Mouse (Mus musculus) forebrain, postnatal 0 days (tissue): ENCODE measurements around the gene Ctnnd2. TPM values are rescaled to one million over a fixed set of nuclear protein-coding genes. Genes with fewer than 3 reads are reported as not detected.

ENCODE experiments used
- ATAC-seq: fragments of 200-750 bp; cut with Nextera tagmentation; 2 replicates; pipeline ENCODE4 v1.8.0; 2017; ENCODE audit warnings: mild to moderate bottlenecking, moderate library complexity
- DNase-seq: peaks from one replicate; pipeline ENCODE4 v3.0.0-alpha.2; 2015
- H3K27ac ChIP-seq: fragments of 300-500 bp; sonication (generic); 2 replicates; pipeline ENCODE4 v1.5.1; 2014; ENCODE audit warnings: low read depth, mild to moderate bottlenecking, antibody characterized with exemption, low read length, moderate library complexity, mixed read lengths
- H3K27me3 ChIP-seq: fragments of 300-500 bp; sonication (generic); 2 replicates; pipeline ENCODE4 v1.6.1; 2014; ENCODE audit warnings: mild to moderate bottlenecking, low read length, mixed read lengths; ENCODE audit not compliant: insufficient read depth
- H3K36me3 ChIP-seq: fragments of 300-500 bp; sonication (generic); 2 replicates; pipeline ENCODE4 v1.6.1; 2014; ENCODE audit warnings: mild to moderate bottlenecking, moderate library complexity; ENCODE audit not compliant: insufficient read depth
- H3K4me1 ChIP-seq: fragments of 300-500 bp; sonication (generic); 2 replicates; pipeline ENCODE4 v1.6.1; 2014; ENCODE audit warnings: antibody characterized with exemption; ENCODE audit not compliant: insufficient read depth
- H3K4me2 ChIP-seq: fragments of 300-500 bp; sonication (generic); 2 replicates; pipeline ENCODE4 v1.6.1; 2014; ENCODE audit warnings: low read depth, mild to moderate bottlenecking, moderate library complexity
- H3K4me3 ChIP-seq: fragments of 300-500 bp; sonication (generic); 2 replicates; pipeline ENCODE4 v1.5.1; 2014; ENCODE audit warnings: low read depth, low read length, mixed read lengths
- H3K9ac ChIP-seq: fragments of 300-500 bp; sonication (generic); 2 replicates; pipeline ENCODE4 v1.6.1; 2014; ENCODE audit warnings: mild to moderate bottlenecking
- H3K9me3 ChIP-seq: fragments of 300-500 bp; sonication (generic); 2 replicates; pipeline ENCODE4 v1.6.1; 2016; ENCODE audit warnings: low read length
- CTCF ChIP-seq: sonication (generic); IDR thresholded peaks from 2 replicates; pipeline ENCODE4 v1.5.1; 2016; ENCODE audit warnings: antibody characterized with exemption, control low read depth, low read depth
- WGBS: fragments of 180-500 bp; shearing (Covaris S2); extraction: QIAGEN DNeasy Blood & Tissue Kit; methylation state at CpG from one replicate; pipeline ENCODE4 v1.1.7; 2014; 5-methylcytosine and 5-hydroxymethylcytosine counted together
- polyA plus RNA-seq: library from polyadenylated mRNA; unstranded; fragments of >200 nt; fragmentation: Nextera tagmentation; extraction: Ambion mirVana; gene quantifications from 2 replicates; pipeline ENCODE4 v1.2.1, GENCODE M21; 2015
- total RNA-seq: library from RNA; depleted of rRNA; stranded (reverse); fragments of >200 nt; gene quantifications from 2 replicates; pipeline ENCODE4 v1.2.3, GENCODE M21; 2014

Ctnnd2 gene
- total and polyA plus RNA-seq, 2 experiments from 2014 or later, result 73.6 to 130 TPM

- H3K36me3 ChIP-seq, result peaks cover 8% of the 10 kb centered on the region; the same call in 1 of the 2 replicates
- H3K9me3 ChIP-seq, result no peaks in the 10 kb centered on the region
- 0 out of 2 replicates have a peak overlapping the region, but pooled peaks have one; percentile 35 for H3K27ac ChIP-seq
- no peak for DNase-seq
- no peak overlapping the region for H3K4me2 ChIP-seq
- 0 out of 2 replicates have a peak, but pooled peaks cover 7% of the 10 kb centered on the region for H3K4me1 ChIP-seq
- WGBS, result 55% methylated on average over 12 of the region's 12 CpGs
- H3K27me3 ChIP-seq, result no peaks in the 10 kb centered on the region
- TF ChIP-seq CTCF, result no peak
- H3K9ac ChIP-seq, result no peak overlapping the region
- H3K4me3 ChIP-seq, result no peak overlapping the region
- ATAC-seq, result no peak
These were observed 712.4 kb downstream of the Ctnnd2 start for GRCm38 (mm10) chr15:30884692-30885334.

GRCm38 (mm10) chr15:30885410-30885809 is 713.0 kb downstream of the Ctnnd2 start:
- 0 out of 2 replicates have a peak, but pooled peaks cover 7% of the 10 kb centered on the region for H3K4me1 ChIP-seq
- no peaks in the 10 kb centered on the region for H3K27me3 ChIP-seq
- WGBS, result 39% methylated on average over 6 of the region's 6 CpGs
- TF ChIP-seq CTCF, result no peak
- ATAC-seq (no peak), DNase-seq (peak; percentile 17)
- no peak overlapping the region for H3K4me2 ChIP-seq
- H3K9me3 ChIP-seq, result no peaks in the 10 kb centered on the region
- peaks cover 8% of the 10 kb centered on the region; the same call in 1 of the 2 replicates for H3K36me3 ChIP-seq
- no peak overlapping the region for H3K27ac ChIP-seq
- H3K4me3 ChIP-seq, result no peak overlapping the region
- H3K9ac ChIP-seq, result no peak overlapping the region

GRCm38 (mm10) chr15:30887559-30887958 is 715.2 kb downstream of the Ctnnd2 start:
- Histone ChIP-seq H3K27me3 (no peaks in the 10 kb centered on the region), H3K27ac (no peak overlapping the region), H3K36me3 (peaks cover 8% of the 10 kb centered on the region; the same call in 1 of the 2 replicates), H3K4me2 (no peak overlapping the region), H3K9ac (no peak overlapping the region), H3K4me3 (no peak overlapping the region), H3K9me3 (no peaks in the 10 kb centered on the region), H3K4me1 (0 out of 2 replicates have a peak, but pooled peaks cover 7% of the 10 kb centered on the region)
- ATAC-seq (peak; percentile 87), DNase-seq (peak; percentile 65)
- 41% methylated on average over 2 of the region's 2 CpGs for WGBS
- no peak for TF ChIP-seq CTCF

- Histone ChIP-seq H3K27ac (no peak overlapping the region), H3K4me2 (no peak overlapping the region), H3K4me1 (no peaks in the 10 kb centered on the region), H3K4me3 (no peak overlapping the region), H3K27me3 (no peaks in the 10 kb centered on the region), H3K9ac (no peak overlapping the region), H3K36me3 (peaks cover 5% of the 10 kb centered on the region; the same call in 1 of the 2 replicates), H3K9me3 (no peaks in the 10 kb centered on the region)
- no peak for DNase-seq
- 53% methylated on average over 4 of the region's 4 CpGs for WGBS
- ATAC-seq, result no peak
- TF ChIP-seq CTCF, result no peak
These were observed 719.6 kb downstream of the Ctnnd2 start for GRCm38 (mm10) chr15:30891986-30892385.

GRCm38 (mm10) chr15:30895063-30895462 is 722.7 kb downstream of the Ctnnd2 start:
- no peaks in the 10 kb centered on the region for H3K9me3 ChIP-seq
- no peak overlapping the region for H3K4me3 ChIP-seq
- H3K27ac ChIP-seq, result no peak overlapping the region
- no peak overlapping the region for H3K4me2 ChIP-seq
- ATAC-seq, result peak; percentile 58; the same call in 1 of the 2 replicates
- no peak overlapping the region for H3K9ac ChIP-seq
- WGBS, result 66% methylated on average over 5 of the region's 5 CpGs
- no peaks in the 10 kb centered on the region for H3K27me3 ChIP-seq
- no peak for TF ChIP-seq CTCF
- no peaks in the 10 kb centered on the region for H3K4me1 ChIP-seq
- no peaks in the 10 kb centered on the region for H3K36me3 ChIP-seq
- peak; percentile 29 for DNase-seq

- no peaks in the 10 kb centered on the region for H3K36me3 ChIP-seq
- no peaks in the 10 kb centered on the region for H3K9me3 ChIP-seq
- peak; percentile 42; the same call in 1 of the 2 replicates for ATAC-seq
- H3K27ac ChIP-seq, result no peak overlapping the region
- H3K4me1 ChIP-seq, result no peaks in the 10 kb centered on the region
- no peak overlapping the region for H3K4me3 ChIP-seq
- DNase-seq, result no peak
- WGBS, result 84% methylated on average over 8 of the region's 8 CpGs
- no peak overlapping the region for H3K9ac ChIP-seq
- no peak overlapping the region for H3K4me2 ChIP-seq
- TF ChIP-seq CTCF, result no peak
- no peaks in the 10 kb centered on the region for H3K27me3 ChIP-seq
These were observed 724.9 kb downstream of the Ctnnd2 start for GRCm38 (mm10) chr15:30897342-30897741.

GRCm38 (mm10) chr15:30908027-30908426 is 735.6 kb downstream of the Ctnnd2 start:
- Histone ChIP-seq H3K36me3 (no peaks in the 10 kb centered on the region; the same call in 1 of the 2 replicates), H3K9me3 (no peaks in the 10 kb centered on the region), H3K27me3 (no peaks in the 10 kb centered on the region), H3K9ac (no peak overlapping the region), H3K4me2 (no peak overlapping the region), H3K4me3 (no peak overlapping the region), H3K4me1 (no peaks in the 10 kb centered on the region), H3K27ac (no peak overlapping the region)
- no peak for DNase-seq
- no peak for ATAC-seq
- WGBS, result 12% methylated on average over 2 of the region's 2 CpGs
- TF ChIP-seq CTCF, result no peak
